Mouse (Mus musculus) ovary, adult 18-20 months (tissue): Measurements from ENCODE around the gene Tsfm.

ENCODE experiments used
- DNase-seq: peaks from one replicate; pipeline ENCODE4 v3.0.0; 2022; ENCODE audit warnings: low spot score, mixed read lengths

Gene Tsfm

DNA sequence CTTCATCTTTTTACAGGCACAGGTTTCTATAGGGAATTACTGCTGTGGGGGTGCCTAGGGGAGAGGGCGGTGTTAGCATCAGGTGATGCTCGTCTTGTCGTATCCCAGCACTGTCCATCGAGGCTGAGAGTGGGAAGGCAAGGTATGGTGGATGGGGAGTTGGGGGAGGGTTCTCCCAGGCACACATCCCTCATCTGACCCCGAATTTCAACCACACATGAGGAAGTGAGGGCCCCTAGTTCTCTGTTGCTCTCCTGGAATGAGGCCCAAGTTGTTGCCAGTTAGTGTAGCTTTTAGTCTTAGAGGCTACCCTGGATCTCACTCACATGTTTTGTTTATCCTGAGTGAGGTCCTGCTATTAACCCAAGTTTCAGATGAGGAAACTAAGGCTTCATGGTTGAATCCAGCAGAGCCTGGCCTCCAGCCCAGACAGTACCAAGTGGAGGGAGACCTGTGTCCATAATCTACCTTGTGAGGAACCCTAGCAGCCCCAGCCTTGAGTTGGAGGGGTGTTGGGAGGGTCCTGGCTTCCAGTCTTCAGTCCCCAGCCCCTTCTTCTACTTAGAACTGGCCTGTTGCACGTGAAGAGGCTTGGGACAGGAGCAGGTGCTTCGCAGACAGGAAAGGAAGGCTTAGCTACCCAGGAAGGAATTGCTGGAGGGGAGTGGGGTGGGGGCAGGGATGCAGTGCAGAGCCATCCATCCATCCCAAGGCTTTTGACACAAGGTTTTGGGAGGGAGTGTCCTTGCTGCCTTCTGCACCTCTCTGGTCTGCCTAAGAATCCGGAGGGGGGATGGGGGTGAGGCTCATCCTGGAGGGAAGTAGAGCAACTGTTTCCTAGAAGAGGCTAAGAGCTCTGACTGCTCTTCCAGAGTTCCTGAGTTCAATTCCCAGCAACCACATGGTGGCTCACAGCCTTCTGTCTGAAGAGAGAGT, 43.2 kb downstream of the Tsfm start:
- no peak for DNase-seq

DNA sequence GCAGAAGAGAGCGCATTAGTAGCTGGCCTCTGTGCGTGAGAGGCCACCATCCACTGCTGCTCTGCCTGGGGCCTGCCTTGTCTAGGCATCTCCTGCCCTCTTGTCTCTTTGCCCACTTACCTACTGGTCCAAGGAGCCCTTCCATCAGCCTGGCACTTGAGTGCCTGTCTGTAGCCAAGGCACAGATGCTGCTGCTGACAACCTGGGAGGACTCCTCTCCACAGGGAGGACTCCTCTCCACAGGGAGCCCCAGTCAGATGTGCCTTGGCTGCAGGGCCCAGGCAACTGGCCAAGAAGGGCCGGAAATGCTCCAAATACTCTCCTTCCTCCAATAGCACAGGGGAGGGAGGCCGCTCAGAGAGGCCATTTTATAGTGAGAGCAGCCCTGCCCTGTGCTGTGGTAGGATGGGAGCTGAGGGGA, 44.1 kb downstream of the Tsfm start:
- peak; percentile 69 for DNase-seq

DNA sequence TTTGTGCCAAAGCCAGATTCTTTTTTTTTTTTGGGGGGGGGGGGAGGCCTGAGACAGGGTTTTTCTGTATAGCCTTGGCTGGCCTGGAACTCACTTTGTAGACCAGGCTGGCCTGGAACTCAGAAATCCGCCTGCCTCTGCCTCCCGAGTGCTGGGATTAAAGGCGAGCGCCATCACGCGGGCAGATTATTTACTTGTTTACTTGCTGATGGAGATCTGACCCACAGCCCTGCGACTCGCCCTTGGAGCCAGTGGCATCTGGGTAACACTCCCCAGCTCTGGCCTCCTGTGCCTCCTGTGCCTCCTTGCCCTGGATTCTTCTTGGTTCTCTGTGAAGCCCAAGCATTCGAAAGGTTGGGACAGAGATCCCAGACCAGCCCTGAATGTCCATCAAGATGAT, 45.1 kb downstream of the Tsfm start:
- DNase-seq: no peak

DNA sequence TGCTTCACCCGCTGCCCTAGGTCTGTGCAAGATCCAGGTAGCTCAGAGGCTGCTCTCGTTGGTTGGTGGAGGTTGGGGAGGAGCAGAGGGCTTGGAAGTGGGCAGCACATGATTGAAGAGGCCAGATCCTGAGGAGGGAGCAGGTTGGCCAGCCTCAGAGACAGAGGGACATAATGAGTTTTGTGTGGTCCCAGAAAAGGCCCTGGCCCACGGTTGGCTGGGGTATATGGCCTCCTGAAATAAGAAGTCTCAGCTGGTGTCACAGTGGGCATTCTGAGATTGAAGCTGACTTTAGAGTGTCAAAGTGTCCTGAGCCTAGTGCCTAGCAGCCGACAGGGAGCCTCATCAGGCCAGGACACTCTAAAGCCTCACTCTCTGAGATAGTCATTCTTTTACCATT, 45.5 kb downstream of the Tsfm start:
- no peak for DNase-seq

DNA sequence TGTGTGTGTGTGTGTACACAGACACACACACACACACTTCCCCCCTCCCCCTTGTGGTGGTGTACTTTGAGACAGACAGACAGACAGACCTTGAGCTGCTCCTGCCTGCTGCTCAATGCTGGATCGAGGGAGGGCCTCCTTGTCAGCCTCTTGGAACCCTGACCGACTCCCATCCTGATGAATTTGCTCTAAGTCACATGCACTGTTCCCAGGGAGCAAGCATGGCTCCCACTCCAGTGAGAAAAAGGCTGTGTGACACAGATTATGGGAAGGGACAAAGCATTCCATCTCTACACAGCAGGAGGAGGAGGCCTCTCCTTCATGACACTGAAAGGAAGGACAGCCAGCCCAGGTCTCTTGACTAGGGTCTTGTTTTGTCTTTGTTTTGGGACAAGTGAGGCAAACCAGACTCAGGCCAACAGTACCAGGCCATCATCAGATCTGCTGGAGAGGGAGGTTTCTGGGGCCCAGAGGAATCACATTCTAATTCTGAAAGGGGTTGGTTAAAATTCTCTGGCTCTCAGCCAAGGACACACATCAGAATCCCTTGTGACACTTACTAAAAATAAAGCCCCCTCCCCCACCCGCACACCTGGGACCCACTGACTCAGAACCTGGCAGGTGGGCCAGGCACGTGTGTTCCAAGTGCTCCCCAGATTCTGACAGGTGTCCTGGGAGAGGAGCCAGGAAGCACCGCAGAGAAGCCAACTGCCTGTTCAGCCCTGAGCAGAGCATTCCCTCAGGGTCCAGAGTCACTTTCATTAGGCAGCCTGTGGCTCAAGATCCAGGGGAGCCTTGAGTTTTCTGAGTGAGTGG, 46.2 kb downstream of the Tsfm start:
- DNase-seq: no peak

DNA sequence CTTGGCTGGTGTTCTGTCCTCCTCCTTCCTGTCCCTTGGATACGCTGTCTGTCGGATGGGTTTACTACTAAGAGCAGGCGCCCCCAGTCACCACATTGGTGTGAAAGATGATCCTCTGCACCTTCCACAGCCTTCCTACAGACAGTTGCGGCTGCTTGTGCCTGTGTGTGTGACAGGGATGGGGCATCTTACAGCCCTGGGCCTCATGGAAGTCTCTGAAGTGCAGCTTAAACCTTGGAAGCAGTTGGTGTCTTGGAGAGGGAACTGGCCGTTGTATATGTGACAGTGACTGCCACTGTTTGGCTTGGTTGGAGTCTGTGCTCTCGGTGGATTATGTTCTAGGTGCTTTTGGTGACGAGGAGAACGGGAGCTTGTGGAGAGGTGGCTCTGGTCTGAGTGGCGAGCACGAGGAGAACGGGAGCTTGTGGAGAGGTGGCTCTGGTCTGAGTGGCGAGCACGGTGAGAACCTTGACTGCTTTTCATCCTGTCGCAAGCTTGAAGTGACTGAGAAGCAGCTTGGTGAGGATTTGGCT, 47.4 kb downstream of the Tsfm start:
- DNase-seq: no peak

DNA sequence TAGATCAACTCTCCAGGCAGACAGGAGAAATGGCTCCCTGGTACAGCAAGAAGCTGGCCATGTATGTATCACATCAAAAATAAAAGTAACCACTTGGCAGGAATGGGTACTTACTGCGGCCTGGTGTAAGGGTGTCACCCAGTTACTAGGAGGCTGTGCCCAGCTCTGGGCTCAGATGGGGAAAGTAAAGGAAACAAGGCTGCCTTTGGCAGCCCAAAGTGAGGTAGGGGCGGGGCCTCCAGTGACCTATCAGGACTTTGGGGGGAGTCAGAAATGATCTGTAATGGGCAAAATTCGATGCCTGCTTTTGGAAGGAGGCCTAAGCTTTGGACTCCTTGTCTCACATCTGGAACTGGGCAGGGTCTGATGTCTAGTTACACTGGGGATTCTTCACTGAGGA, 48.9 kb downstream of the Tsfm start:
- DNase-seq: no peak

DNA sequence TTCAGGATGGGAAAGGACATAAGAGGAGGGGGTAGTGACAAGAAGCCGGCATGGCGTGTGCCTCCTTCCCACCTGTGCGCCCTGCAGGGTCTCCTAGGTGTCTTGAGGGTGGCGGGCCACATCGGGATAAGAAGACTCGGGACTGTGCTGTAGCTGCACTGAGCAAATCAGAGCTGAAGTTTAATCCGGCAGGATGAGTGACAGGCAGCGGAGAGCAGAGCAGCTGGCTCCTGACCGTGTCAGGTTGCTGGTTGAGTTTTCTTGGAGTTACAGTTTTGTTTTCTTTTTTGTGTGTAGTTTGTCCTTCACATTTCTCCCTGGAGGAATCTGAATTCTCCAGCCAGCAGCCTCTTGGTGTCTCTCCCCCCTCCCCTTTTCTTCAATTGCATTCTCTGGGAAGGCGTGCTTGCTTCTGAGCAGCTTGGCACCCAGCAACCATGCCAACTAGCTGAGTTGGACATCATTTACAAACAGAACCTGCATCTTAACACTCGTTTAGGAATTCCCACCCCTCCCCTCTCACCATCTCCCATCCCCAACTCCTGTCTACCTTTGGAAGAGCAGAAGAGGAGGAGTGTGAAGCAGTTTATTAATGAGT, 49.6 kb downstream of the Tsfm start:
- no peak for DNase-seq

DNA sequence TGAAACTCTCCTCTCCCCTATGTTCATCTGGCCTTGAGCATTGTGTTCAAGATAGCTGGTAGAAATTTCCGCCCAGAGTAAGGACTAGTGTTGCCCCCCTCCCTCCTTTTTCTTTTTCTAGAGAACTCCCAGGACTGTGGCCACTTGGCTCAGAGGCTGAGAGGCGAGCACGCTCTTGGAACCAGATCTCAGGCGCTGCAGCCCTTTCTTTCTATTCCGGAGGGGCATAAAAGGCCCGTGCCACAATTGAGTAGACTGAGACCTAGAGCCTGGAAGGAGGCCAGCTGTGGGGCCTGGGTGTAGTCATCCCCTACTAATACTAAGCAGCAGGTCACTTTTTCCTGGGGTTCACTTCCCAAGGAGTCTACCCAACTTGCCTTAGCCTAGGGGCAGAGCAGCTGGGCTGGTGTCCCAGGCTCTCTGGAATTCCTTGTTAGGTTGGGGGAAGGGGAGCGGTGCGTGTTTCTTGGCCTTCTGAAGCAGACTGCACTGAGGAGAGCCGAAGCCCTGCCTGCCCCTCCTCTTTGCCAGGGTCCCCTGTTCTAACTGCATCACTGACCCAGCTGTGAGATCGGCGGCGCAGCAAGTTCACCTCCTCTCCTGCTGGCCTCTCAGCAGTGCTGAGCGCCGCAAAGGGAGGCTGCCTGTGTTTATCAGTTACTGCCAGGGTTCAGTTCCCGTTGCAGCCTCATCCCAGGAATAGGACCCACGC, 50.3 kb downstream of the Tsfm start:
- no peak for DNase-seq

DNA sequence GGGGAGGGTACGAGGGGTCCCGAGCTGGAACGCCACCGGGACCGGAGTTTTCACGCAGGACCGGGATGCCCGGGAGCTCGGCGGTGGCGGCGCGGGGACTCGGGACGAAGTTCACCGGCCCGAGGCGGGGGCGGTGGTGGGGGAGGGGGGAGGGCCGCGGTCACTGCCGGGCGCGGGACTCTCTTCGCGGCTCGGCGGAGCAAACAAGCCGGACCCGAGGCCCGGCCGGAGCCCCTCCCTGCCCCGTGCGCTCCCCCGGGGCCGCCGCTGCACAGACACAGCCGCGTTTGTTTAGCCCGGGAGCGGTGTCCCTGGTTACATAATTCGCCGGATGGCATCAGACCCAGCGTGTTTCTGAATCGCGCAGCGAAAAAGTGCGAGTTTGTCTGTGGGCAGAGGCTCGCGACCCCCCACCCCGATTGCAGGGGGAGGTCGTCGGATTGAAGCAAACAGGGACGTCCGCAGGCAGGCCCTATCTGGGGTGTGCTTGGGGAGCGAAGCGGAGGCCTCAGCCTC, 50.9 kb downstream of the Tsfm start:
- DNase-seq: no peak

DNA sequence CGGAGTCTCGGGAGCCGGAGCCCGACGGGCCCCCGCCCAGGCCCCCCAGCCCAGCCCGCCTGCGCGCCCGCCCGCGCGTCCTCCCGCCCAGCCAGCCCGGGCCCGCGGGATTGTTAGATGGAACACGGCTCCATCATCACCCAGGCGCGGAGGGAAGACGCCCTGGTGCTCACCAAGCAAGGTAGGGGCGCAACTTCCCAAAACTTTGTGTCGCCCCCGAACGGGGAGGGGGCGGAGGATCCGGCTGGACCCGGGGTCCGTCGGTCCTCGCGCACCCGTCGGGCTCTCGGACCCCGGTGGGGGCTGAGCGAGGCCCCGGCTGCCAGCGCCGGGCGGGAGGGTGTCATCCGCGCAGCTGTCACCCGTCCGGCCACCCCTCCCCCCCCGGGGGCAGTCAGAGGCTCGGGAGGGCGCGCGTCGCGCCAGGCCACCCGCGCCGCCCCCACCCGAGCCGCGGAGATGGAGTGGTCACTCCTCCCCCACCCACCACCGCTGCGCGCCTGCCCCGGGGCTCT, 51.5 kb downstream of the Tsfm start:
- DNase-seq: no peak

DNA sequence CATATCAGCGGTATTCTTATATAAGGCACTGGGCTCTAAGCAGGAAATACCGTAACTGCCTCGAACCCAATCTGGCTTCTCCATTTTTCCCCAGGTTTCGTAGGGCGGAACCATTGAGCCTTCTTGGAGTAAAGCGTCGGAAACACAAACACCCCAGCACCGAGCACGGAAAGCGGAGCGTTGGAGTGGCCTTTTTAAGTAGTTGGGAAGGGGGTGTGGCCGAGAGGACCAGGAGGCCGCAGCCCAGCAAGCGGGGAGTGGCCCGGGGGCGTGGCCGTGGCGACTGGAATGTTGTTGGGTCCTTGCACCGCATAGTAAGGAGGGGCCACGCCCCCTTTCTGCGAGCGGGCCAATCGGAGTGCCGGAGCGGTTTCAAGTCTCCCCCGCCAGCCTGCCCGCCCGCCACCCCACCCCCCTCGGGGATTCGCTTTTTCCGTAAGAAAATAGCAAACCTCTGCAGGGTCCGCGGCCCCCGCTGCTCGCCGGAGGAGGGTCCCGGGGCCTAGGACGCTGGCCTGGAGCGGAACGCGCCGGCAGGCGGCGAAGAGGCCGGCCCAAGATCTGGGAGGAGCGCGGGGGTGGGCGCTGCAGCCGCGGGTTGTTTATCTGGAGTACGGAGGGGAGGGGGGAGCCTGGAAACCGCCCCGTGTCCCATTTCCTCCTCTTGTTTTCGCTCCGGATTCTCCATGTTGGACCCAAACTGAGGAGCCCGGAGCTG, 52.2 kb downstream of the Tsfm start, which contains the start of gene Ctdsp2:
TSS of gene Ctdsp2 (plus strand) at position 441 of the 718 bp plus-strand sequence.
- peak; percentile 100 for DNase-seq

DNA sequence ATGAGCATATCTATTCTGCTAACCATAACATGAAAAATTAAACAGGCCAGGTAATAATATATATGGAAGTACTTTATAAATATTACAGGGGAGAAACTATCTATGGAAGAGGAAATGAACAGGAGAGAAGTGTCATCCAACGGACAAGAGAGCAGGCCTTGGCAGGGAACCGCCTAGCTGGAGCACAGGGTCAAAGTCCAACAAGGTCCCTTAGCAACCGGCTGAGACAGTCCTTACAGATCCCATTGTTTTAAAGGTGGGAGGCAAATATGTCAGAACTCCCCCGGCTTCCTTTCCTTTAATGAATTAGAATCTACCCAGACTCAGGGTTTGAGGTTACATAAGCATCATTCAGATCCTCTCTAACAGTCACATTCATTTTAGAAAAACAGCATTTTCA, 53.6 kb downstream of the Tsfm start:
- DNase-seq: no peak

DNA sequence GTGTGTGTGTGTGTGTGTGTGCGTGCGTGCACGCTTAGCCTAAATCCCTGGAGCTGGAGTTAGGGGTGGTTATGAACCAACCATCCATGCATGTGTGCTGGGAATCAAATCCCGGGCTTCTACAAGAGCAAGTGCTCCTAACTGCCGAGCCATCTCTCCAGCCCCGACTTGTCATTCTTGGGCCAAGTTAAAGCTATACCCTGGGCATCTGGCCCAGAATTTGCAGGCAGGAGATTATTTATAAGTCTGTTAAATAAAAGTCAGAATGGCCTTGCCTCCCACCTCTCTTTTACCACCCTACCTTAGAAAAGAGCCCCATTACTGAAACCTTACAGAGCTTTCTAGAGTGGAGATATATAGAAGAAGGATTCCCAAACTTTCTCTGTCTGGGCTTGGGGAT, 54.9 kb downstream of the Tsfm start:
- no peak for DNase-seq

DNA sequence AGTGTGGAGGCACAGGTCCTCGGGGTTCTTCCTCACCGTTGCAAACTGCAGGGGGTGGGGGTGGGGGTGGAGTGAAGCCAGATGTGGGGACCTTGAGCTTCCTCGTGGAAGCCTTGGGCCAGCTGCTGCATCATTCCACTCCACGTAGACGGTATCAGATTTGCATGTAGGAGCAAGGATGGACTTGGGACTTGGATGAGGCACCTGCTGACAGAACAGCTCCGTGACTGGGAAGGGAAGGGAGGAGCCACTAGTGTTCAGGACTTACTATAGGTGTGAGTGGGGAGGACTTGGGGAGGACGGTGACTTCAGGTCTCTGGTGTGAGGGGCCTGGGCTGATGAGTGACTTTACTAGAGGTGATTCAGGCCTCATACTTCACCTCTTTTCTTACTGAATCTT, 57.7 kb downstream of the Tsfm start:
- DNase-seq: no peak

DNA sequence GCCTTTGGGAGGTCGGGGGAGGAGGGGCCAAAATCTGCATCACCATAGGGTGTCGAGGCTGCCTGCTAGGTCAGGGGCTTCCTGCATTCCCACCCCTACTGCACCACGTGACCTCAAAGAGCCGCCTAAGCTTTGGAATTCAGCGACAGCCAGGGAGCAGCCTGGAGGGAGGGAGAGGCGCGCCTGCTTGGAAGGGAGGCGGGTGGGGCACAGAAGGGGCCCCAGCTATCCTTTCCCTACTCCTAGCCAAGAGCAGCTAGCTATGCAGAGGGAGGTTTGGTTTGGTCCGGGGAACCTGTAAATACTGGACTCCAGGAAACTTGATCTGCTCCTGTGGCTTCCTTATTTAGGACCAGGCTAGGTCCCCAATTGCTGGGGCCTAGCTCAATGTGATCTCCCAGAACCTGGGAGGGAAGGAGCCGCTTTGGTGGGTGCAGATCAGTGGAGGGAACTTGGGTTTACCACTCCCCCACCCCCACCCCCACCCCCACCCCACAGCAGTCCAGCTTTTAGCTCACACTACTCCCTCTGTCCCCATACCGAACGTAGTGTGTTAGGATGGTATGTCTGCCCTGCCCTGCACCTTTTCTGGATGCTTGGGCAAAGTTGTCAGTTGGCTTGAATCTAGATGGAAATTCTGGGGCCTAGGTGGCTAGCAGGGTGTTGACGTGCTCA, 58.5 kb downstream of the Tsfm start:
- DNase-seq: peak; percentile 61

DNA sequence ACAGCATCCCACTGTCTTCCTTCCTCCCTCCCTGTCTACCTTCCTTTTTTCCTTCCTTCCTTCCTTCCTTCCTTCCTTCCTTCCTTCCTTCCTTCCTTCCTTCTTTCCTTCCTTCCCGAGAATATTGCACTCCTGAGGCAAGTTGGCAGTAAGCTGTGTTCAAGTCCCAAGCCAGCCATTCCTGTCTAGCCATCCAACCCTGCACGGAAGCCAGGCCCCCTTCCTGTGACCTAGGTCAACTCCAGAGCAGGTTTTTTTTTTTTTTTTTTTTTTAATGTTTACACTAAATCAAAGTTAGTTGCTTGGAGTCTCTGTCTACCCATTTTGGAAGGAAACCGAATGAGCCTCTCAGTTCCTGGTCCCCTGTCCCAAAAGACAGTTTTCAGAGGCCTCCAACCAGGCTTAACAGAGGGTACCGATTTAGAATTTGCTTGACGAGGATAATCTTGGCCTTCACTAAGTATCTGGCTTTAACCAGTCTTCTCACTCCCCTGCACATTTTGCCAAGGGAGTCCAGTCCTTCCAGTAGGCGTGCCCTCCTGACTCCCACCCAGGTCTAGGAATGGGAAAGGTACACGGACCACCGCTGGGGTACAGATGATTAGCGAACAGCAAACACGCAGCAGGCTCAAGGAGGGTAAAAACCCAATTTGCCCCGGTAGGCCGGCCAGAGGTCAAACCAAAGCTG, 59.1 kb downstream of the Tsfm start:
- no peak for DNase-seq

DNA sequence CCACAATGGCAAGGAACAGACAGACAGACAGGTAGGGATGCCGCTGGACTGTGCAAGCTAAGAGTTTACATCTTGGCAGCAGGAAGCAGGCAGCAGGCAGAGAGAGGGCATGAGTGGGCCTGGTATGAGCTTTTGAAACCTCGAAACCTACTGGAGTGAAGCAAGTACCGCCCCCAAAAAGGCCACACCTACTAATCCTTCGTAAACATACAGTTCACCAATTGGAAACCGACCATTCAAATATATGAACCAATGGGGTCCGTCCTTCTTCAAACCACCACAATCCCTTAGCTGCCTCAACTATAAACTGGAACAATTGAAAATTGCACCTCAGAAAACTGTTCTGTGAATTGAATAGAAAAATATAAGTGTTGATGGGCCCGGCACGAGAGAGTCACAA, 66.8 kb downstream of the Tsfm start:
- DNase-seq: no peak

DNA sequence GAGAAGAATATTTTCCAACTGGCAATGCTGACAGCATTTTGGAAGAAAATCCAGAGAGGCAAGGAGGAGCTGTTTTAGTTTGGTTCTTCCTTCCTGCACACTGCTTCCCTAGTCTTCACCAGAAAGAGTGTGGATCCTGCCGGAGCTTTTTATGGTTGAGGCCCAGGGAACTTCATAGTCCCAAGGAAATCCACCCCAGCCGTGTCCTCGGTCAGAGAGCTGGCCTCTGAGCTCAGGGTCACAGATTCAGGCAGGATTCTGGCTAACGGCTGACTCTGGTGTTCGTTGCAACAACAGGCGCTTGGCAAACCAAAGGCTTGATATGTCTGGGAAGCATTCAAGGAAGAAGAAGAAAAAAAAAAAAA, 67.7 kb downstream of the Tsfm start:
- DNase-seq: peak; percentile 44
